Mouse (Mus musculus): ENCODE measurements around the gene Aplnr. TPM values are rescaled to one million over a fixed set of nuclear protein-coding genes. Genes with fewer than 3 reads are reported as not detected.

Gene Aplnr
- polyA plus RNA-seq, 1 experiment from 2014 or later = 63.2 TPM

DNA sequence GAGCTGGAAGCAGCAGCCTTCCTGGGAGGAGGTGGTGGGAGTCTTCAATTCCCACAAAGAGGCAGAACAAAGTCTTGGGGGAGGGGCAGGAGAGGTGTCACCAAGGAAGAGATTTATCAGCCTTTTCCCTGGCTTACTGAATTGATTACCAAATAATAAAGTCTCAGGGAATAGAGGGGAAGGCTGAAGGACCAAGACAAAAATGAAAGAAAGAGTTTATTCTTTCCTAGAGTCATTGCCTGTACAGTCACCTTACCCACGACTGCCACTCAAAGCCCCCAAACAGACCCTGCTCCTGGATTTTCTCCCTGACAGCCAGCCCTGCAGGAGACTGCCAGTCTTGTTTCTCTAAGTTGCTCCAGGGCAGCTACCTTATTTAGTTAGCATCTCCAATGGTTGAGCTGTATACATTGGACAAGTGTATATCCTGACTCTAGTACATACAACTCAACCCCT, 25.6 kb downstream of the Aplnr start:
- ATAC-seq (ENCODE audit: low read depth) (no peak), DNase-seq (ENCODE audit: low spot score) (no peak)
- WGBS = 22% methylated on average over 1 of the region's 1 CpGs
- Histone ChIP-seq H3K27ac (replicated peaks; ENCODE audit: low read depth, low read length) (no peak overlapping the region), H3K4me1 (ENCODE audit: control insufficient read depth, insufficient read depth, low read length) (0 out of 2 replicates have a peak, but pooled peaks cover 5% of the 10 kb centered on the region), H3K9me3 (ENCODE audit: control insufficient read depth, low read length) (no peaks in the 10 kb centered on the region), H3K27me3 (replicated peaks; ENCODE audit: control insufficient read depth, insufficient read depth, low read length) (no peaks in the 10 kb centered on the region), H3K4me3 (ENCODE audit: low read depth, low read length) (no peak overlapping the region), H3K36me3 (ENCODE audit: control insufficient read depth, insufficient read depth, low read length) (no peaks in the 10 kb centered on the region), H3K9ac (ENCODE audit: low read depth, low read length) (no peak overlapping the region), H3K4me2 (ENCODE audit: low read depth, low read length) (no peak overlapping the region)

DNA sequence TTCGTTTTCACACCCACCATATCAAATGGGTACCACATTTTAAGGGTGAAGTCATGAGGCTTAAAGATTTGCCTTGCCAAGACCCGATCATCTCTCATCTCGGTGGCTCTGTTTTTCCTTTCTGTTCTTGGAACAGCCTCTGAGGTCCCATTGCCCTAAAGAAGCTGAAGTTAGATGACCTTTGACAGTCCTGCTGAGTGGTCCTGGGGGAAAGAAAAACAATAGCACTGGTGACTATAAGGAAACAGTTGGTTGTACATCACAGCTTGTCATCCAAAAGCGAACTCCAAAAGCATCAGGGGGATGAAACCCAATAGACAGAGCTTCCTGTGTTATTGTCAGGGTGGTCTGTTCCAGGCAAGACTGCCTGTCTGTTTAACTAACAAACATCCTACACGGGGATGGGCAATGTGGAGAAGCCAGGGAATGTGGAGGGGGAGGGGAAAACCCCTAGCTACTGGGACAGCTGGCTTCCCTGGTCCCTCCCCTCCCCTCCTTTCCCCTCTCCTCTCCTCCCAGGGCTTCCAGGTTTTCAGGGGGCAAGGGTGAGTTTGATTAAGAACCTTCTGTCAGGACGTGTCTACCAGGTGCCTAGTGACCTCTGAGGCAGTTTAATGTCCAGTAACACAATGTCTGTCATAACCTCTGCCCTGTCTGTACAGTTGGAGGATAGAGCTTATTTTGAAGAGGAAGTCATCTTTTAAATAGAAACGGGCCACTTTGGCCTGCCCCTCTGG, 27.5 kb downstream of the Aplnr start:
- Histone ChIP-seq H3K4me3 (ENCODE audit: low read depth, low read length) (no peak overlapping the region), H3K27me3 (replicated peaks; ENCODE audit: control insufficient read depth, insufficient read depth, low read length) (no peaks in the 10 kb centered on the region), H3K9me3 (ENCODE audit: control insufficient read depth, low read length) (no peaks in the 10 kb centered on the region), H3K36me3 (ENCODE audit: control insufficient read depth, insufficient read depth, low read length) (no peaks in the 10 kb centered on the region), H3K27ac (replicated peaks; ENCODE audit: low read depth, low read length) (no peak overlapping the region), H3K4me1 (ENCODE audit: control insufficient read depth, insufficient read depth, low read length) (0 out of 2 replicates have a peak, but pooled peaks cover 5% of the 10 kb centered on the region), H3K9ac (ENCODE audit: low read depth, low read length) (no peak overlapping the region), H3K4me2 (ENCODE audit: low read depth, low read length) (no peak overlapping the region)
- WGBS = 26% methylated on average over 7 of the region's 7 CpGs
- ATAC-seq (ENCODE audit: low read depth) (no peak), DNase-seq (ENCODE audit: low spot score) (peak; percentile 52)

DNA sequence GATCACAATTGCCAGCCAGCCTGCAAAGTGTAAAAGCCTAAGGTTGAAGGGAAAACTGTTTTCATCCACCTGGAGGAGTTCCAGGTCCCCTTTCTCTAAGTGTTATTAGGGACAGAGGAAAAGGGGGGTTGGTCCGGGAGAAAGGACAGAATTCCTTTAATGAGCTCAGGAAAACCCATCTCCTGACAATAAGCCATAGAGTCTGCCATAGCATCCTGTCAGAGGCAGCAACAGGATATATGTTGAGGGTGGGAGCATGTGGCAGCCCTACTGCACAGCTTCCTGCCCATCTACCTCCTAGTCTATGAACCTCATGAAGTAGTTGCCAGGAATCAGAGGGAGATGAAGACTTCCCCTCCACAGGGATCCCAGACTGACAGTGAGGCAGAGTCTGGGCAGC, 31.6 kb downstream of the Aplnr start:
- Histone ChIP-seq H3K9me3 (ENCODE audit: control insufficient read depth, low read length) (no peaks in the 10 kb centered on the region), H3K36me3 (ENCODE audit: control insufficient read depth, insufficient read depth, low read length) (no peaks in the 10 kb centered on the region), H3K27ac (replicated peaks; ENCODE audit: low read depth, low read length) (no peak overlapping the region), H3K9ac (ENCODE audit: low read depth, low read length) (no peak overlapping the region), H3K4me3 (ENCODE audit: low read depth, low read length) (no peak overlapping the region), H3K27me3 (replicated peaks; ENCODE audit: control insufficient read depth, insufficient read depth, low read length) (peaks cover 5% of the 10 kb centered on the region; the same call in 1 of the 2 replicates), H3K4me1 (ENCODE audit: control insufficient read depth, insufficient read depth, low read length) (peaks cover 6% of the 10 kb centered on the region; the same call in 1 of the 2 replicates), H3K4me2 (ENCODE audit: low read depth, low read length) (no peak overlapping the region)
- ATAC-seq (ENCODE audit: low read depth) (no peak), DNase-seq (ENCODE audit: low spot score) (peak; percentile 36)
- 57% methylated on average over 1 of the region's 1 CpGs for WGBS

DNA sequence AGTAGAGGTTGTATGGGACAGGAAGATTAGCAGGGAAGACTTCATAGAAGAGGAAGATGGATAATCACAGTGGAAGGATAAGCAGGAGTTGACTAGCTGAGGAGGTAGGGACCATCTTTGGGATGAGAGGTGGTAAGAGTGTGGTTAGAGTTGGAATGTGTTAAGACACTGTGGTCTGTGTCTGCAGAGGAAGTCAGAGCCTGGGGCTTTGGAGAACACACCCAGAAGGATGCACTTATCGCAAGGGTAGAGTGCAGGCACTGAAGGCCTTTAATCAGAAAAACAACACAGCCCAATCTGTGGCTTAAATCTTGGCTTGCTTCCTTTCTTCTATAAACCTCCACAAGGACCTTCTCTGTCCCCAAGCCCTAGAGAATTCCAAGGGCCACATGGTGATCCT, 32.3 kb downstream of the Aplnr start:
- ATAC-seq (ENCODE audit: low read depth) = no peak

DNA sequence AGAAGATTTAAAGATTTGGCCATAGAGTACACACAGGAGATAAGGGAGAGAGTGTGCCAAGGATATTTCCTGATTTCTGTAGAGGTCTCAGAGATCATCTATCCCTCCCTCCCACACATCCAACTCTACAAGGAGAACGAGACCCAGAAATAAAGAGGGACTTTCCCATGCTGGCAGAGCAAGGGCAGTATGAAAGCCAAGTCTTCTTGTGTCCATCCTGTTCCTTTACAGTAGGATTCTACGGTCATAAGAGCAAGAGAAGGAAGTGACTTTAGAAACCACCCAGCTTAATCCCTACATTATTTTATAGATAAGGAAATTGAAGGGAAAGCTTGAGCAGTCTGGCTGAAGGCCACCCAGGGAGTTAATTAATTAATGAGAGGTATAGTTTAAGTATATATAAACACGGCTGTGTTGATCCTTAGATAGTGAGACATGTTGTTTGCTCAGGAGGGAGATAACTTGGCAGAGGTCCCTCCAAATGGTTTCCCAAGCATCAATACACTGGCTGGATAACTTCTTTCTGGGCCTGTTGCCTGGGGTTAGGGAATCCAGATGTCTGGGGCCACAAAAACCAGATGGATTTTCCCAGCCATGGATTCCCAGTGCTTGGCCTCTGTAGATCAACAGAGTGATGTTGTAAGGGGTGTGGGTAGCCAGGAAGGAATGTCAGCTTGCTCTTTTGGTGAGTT, 36.2 kb downstream of the Aplnr start:
- DNase-seq (ENCODE audit: low spot score) (peak; percentile 88), ATAC-seq (ENCODE audit: low read depth) (peak; percentile 89)

More for the DNA sequence above, 32.3 kb downstream of the Aplnr start:
- Histone ChIP-seq H3K4me1 (ENCODE audit: control insufficient read depth, insufficient read depth, low read length) (peaks cover 7% of the 10 kb centered on the region; the same call in 1 of the 2 replicates), H3K4me2 (ENCODE audit: low read depth, low read length) (no peak overlapping the region), H3K9ac (ENCODE audit: low read depth, low read length) (no peak overlapping the region), H3K36me3 (ENCODE audit: control insufficient read depth, insufficient read depth, low read length) (no peaks in the 10 kb centered on the region), H3K9me3 (ENCODE audit: control insufficient read depth, low read length) (no peaks in the 10 kb centered on the region), H3K27ac (replicated peaks; ENCODE audit: low read depth, low read length) (no peak overlapping the region), H3K4me3 (ENCODE audit: low read depth, low read length) (no peak overlapping the region), H3K27me3 (replicated peaks; ENCODE audit: control insufficient read depth, insufficient read depth, low read length) (peaks cover 5% of the 10 kb centered on the region; the same call in 1 of the 2 replicates)
- no peak for DNase-seq (ENCODE audit: low spot score)
- 69% methylated on average over 1 of the region's 1 CpGs for WGBS

DNA sequence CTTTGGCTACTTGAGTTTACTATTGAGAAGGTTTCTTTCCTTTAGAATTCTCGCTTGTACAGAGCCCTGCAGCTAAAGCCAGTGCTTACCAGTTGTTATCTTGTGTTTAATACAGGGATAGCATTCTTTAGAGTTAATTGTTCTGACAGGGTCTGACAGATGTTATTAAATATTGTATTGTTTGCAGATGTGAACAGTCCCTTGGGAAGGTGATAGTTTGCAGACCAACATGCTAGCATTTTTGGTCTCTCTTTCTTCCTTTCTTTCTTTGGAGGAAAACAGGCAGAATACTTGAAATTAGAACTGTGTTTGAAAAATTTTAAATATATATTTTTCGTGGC, 36.7 kb downstream of the Aplnr start:
- 29% methylated on average over 2 of the region's 2 CpGs for WGBS
- Histone ChIP-seq H3K27me3 (replicated peaks; ENCODE audit: control insufficient read depth, insufficient read depth, low read length) (peaks cover 5% of the 10 kb centered on the region; the same call in 1 of the 2 replicates), H3K4me3 (ENCODE audit: low read depth, low read length) (no peak overlapping the region), H3K27ac (replicated peaks; ENCODE audit: low read depth, low read length) (no peak overlapping the region), H3K36me3 (ENCODE audit: control insufficient read depth, insufficient read depth, low read length) (no peaks in the 10 kb centered on the region), H3K9ac (ENCODE audit: low read depth, low read length) (no peak overlapping the region), H3K4me1 (ENCODE audit: control insufficient read depth, insufficient read depth, low read length) (peaks cover 10% of the 10 kb centered on the region; the same call in 1 of the 2 replicates), H3K4me2 (ENCODE audit: low read depth, low read length) (no peak overlapping the region), H3K9me3 (ENCODE audit: control insufficient read depth, low read length) (no peaks in the 10 kb centered on the region)
- ATAC-seq (ENCODE audit: low read depth) (peak; percentile 62), DNase-seq (ENCODE audit: low spot score) (peak; percentile 57)

More for the DNA sequence above, 36.2 kb downstream of the Aplnr start:
- Histone ChIP-seq H3K4me3 (ENCODE audit: low read depth, low read length) (no peak overlapping the region), H3K9ac (ENCODE audit: low read depth, low read length) (no peak overlapping the region), H3K27me3 (replicated peaks; ENCODE audit: control insufficient read depth, insufficient read depth, low read length) (peaks cover 5% of the 10 kb centered on the region; the same call in 1 of the 2 replicates), H3K4me1 (ENCODE audit: control insufficient read depth, insufficient read depth, low read length) (peaks cover 10% of the 10 kb centered on the region; the same call in 1 of the 2 replicates), H3K9me3 (ENCODE audit: control insufficient read depth, low read length) (no peaks in the 10 kb centered on the region), H3K27ac (replicated peaks; ENCODE audit: low read depth, low read length) (no peak overlapping the region), H3K4me2 (ENCODE audit: low read depth, low read length) (no peak overlapping the region), H3K36me3 (ENCODE audit: control insufficient read depth, insufficient read depth, low read length) (no peaks in the 10 kb centered on the region)
- WGBS = 38% methylated on average over 3 of the region's 3 CpGs

DNA sequence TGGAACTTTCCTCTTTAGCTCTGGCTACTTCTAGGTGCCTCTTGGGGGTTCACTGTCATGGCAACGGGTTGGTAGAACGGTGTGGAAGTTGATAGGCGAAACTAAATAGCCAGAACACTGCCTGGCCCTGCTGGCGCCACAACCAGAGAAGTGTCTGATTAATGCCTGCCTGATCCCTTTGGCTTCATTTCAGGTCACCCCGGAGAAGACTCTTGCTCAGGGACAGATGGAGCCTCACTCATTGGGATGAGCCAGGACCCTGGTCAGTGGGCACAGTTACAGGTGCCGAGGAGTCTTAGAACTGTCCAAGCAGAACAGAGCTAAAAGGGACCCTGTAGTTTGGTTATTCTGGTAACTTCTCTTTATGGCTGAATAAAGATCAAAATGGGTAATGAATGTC, 37.5 kb downstream of the Aplnr start:
- Histone ChIP-seq H3K27ac (replicated peaks; ENCODE audit: low read depth, low read length) (no peak overlapping the region), H3K4me3 (ENCODE audit: low read depth, low read length) (no peak overlapping the region), H3K9me3 (ENCODE audit: control insufficient read depth, low read length) (no peaks in the 10 kb centered on the region), H3K4me1 (ENCODE audit: control insufficient read depth, insufficient read depth, low read length) (peaks cover 10% of the 10 kb centered on the region; the same call in 1 of the 2 replicates), H3K4me2 (ENCODE audit: low read depth, low read length) (no peak overlapping the region), H3K9ac (ENCODE audit: low read depth, low read length) (no peak overlapping the region), H3K27me3 (replicated peaks; ENCODE audit: control insufficient read depth, insufficient read depth, low read length) (peaks cover 5% of the 10 kb centered on the region; the same call in 1 of the 2 replicates), H3K36me3 (ENCODE audit: control insufficient read depth, insufficient read depth, low read length) (no peaks in the 10 kb centered on the region)
- DNase-seq (ENCODE audit: low spot score) (no peak), ATAC-seq (ENCODE audit: low read depth) (no peak)
- WGBS = 54% methylated on average over 6 of the region's 6 CpGs

DNA sequence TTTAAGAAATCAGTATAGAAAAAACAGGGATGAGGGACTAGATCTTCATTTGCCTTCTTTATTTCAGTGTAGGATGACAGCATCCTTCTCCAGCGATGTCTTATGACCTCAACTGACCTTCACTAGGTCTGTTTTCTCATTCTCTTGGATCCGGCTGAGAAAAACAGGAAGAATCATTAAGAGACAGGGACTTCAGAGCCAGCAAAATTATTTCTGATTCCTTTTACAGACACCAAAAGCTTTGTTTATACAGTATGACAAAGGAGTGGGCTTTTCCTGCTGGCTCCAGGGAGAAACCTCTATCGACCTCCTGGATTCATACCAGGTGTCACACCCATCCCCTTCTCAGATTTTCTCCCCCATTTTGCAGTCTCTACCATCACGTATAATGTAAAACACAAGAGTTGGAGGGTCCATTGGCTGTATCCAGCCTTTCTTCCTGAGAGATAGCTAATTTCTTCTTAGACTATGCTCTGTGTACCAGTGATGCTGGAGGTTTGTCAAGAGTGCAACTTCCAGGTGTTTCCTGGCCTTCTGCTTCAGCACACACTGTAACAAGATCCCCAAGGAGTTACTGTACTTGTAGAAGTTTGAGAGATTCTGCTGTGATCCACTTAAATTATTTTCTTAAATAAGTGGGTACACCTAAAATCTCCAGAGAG, 42.2 kb downstream of the Aplnr start:
- Histone ChIP-seq H3K4me1 (ENCODE audit: control insufficient read depth, insufficient read depth, low read length) (peaks cover 4% of the 10 kb centered on the region; the same call in 1 of the 2 replicates), H3K27ac (replicated peaks; ENCODE audit: low read depth, low read length) (no peak overlapping the region), H3K27me3 (replicated peaks; ENCODE audit: control insufficient read depth, insufficient read depth, low read length) (no peaks in the 10 kb centered on the region), H3K4me3 (ENCODE audit: low read depth, low read length) (no peak overlapping the region), H3K9ac (ENCODE audit: low read depth, low read length) (no peak overlapping the region), H3K4me2 (ENCODE audit: low read depth, low read length) (no peak overlapping the region), H3K9me3 (ENCODE audit: control insufficient read depth, low read length) (no peaks in the 10 kb centered on the region), H3K36me3 (ENCODE audit: control insufficient read depth, insufficient read depth, low read length) (no peaks in the 10 kb centered on the region)
- ATAC-seq (ENCODE audit: low read depth) = no peak
- DNase-seq (ENCODE audit: low spot score) = peak; percentile 42
- 46% methylated on average over 4 of the region's 4 CpGs for WGBS
